Mouse (Mus musculus) bone marrow, adult 2 months (tissue): ENCODE data around the gene Msgn1.

Experiments
- CTCF ChIP-seq: fragments of 200-500 bp; IDR thresholded peaks from 2 replicates; pipeline ENCODE4 v1.5.1; 2011; ENCODE audit warnings: low read length, control low read depth; ENCODE audit not compliant: control insufficient read depth, insufficient read depth
- POLR2A ChIP-seq: fragments of 200-500 bp; IDR thresholded peaks from 2 replicates; pipeline ENCODE4 v1.6.1; 2011; ENCODE audit warnings: low read depth, mild to moderate bottlenecking, control low read depth, low read length, borderline replicate concordance; ENCODE audit not compliant: control insufficient read depth

GRCm38 (mm10) chr12:11196142-11196597 lies 12.6 kb downstream of the Msgn1 start:
- peak; percentile 84 for TF ChIP-seq CTCF
- TF ChIP-seq POLR2A: no peak
